Mouse (Mus musculus): ENCODE measurements around the gene Tet3. TPM values are rescaled to one million over a fixed set of nuclear protein-coding genes. Genes with fewer than 3 reads are reported as not detected.
A peak's percentile ranks its signal among the peaks of the same experiment; 100 is the strongest.

Gene Tet3
- total and polyA plus RNA-seq, 2 experiments from 2014 or later, result 30.8 to 41.9 TPM

DNA sequence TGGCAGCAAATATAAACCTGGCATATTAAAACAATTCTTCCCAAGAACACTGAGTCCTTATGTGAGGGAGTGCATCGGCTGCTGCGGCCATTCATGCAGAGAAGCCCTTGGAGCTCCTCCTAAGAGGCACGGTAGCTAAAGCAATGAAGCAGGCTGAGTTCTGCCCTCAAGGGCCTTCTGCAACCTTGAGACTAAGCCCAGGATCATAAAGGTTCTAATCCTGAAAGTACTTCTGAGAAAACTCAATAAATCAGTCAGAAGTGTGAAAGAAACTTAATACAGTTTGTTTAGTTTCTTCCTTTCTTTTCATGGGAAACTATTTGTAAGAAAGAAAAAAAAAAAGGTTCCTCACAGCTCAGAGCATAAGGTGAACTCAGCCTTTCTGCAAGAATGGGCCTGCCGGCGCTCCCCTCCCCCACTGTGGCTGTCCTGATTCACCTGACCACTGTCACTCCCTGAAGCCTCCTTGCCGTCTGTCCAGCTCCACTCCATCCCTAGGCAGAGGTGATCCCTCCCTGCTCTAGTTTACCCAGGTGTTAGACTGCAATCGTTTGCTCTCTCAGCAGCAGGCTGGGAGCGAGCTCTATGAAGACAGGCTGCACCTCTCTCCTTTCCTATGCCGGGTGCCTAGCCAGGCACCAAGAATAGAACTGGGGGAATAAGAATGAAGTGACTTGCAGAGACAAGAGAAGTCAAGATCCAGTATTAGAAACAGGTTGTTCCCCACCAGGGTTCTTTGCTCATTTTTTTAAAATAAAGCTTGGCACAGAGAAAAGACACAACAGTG, 42.8 kb upstream of the Tet3 start:
- no peak for TF ChIP-seq CTCF (IDR thresholded peaks at IDR 0.05; ENCODE audit: low read depth)
- no peak for DNase-seq (ENCODE audit: low spot score)
- H3K4me3 ChIP-seq (ENCODE audit: low read length), result no peak overlapping the region
- no peaks in the 10 kb centered on the region for H3K36me3 ChIP-seq (ENCODE audit: insufficient read depth, low read length)
- no peaks in the 10 kb centered on the region for H3K9me3 ChIP-seq (ENCODE audit: low read length)
- no peaks in the 10 kb centered on the region for H3K27me3 ChIP-seq (ENCODE audit: insufficient read depth, low read length)
- no peak for ATAC-seq
- no peak overlapping the region for H3K27ac ChIP-seq
- WGBS, result 65% methylated on average over 9 of the region's 9 CpGs
- no peak overlapping the region for H3K4me2 ChIP-seq (ENCODE audit: low read depth, low read length)
- H3K4me1 ChIP-seq (ENCODE audit: insufficient read depth, low read length), result peaks cover 6% of the 10 kb centered on the region; the same call in 1 of the 2 replicates
- H3K9ac ChIP-seq (replicated peaks; ENCODE audit: low read length), result no peak overlapping the region

DNA sequence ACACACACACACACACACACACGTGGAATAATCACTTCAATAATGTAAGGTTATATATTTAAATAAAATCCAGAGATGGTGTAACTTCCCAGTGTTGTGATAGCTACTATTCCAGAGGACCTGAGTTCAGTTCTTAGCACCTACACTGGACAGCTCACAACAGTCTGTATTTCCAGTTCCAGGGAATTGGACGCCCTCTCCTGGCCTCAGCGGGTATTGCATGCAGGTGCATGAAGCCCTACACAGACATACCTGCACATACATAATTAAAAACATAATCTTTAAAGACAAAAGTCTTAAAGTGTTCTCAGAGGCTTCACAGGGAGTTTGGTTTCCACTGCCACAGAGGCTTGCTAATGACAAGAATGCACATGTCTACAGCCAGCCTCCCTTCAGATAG, 41.6 kb upstream of the Tet3 start:
- Histone ChIP-seq H3K9me3 (ENCODE audit: low read length) (no peaks in the 10 kb centered on the region), H3K27ac (no peak overlapping the region), H3K36me3 (ENCODE audit: insufficient read depth, low read length) (no peaks in the 10 kb centered on the region), H3K27me3 (ENCODE audit: insufficient read depth, low read length) (no peaks in the 10 kb centered on the region), H3K4me1 (ENCODE audit: insufficient read depth, low read length) (peaks cover under 1% of the 10 kb centered on the region; the same call in 1 of the 2 replicates), H3K4me3 (ENCODE audit: low read length) (no peak overlapping the region), H3K4me2 (ENCODE audit: low read depth, low read length) (no peak overlapping the region), H3K9ac (replicated peaks; ENCODE audit: low read length) (no peak overlapping the region)
- WGBS, result 61% methylated on average over 3 of the region's 3 CpGs
- no peak for DNase-seq (ENCODE audit: low spot score)
- TF ChIP-seq CTCF (IDR thresholded peaks at IDR 0.05; ENCODE audit: low read depth), result peak; percentile 53
- ATAC-seq, result no peak

DNA sequence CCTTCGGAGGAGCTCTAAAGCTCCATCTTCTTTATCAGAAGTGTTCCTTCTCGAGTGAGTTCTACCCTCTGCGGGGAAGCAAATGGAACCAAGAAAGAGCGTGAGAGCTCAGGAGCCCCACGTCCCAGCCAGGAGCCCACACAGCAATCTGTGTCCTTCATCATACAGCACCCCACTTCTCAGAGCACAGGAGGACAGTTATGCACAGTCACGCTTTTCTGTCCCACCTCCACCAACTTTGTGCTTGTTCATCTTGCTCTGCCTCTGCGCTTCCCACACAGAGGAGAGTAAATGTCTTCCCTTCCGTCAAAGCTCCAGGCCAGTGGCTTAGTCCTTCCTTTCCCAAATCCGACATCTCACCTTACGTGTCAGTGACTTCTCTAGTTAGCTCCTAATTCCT, 40.2 kb upstream of the Tet3 start:
- no peaks in the 10 kb centered on the region for H3K27me3 ChIP-seq (ENCODE audit: insufficient read depth, low read length)
- 94% methylated on average over 10 of the region's 10 CpGs for WGBS
- no peak for TF ChIP-seq CTCF (IDR thresholded peaks at IDR 0.05; ENCODE audit: low read depth)
- H3K27ac ChIP-seq, result no peak overlapping the region
- H3K4me3 ChIP-seq (ENCODE audit: low read length), result no peak overlapping the region
- no peak for DNase-seq (ENCODE audit: low spot score)
- no peak for ATAC-seq
- no peak overlapping the region for H3K9ac ChIP-seq (replicated peaks; ENCODE audit: low read length)
- no peaks in the 10 kb centered on the region for H3K4me1 ChIP-seq (ENCODE audit: insufficient read depth, low read length)
- no peaks in the 10 kb centered on the region for H3K36me3 ChIP-seq (ENCODE audit: insufficient read depth, low read length)
- no peaks in the 10 kb centered on the region for H3K9me3 ChIP-seq (ENCODE audit: low read length)
- H3K4me2 ChIP-seq (ENCODE audit: low read depth, low read length), result no peak overlapping the region

DNA sequence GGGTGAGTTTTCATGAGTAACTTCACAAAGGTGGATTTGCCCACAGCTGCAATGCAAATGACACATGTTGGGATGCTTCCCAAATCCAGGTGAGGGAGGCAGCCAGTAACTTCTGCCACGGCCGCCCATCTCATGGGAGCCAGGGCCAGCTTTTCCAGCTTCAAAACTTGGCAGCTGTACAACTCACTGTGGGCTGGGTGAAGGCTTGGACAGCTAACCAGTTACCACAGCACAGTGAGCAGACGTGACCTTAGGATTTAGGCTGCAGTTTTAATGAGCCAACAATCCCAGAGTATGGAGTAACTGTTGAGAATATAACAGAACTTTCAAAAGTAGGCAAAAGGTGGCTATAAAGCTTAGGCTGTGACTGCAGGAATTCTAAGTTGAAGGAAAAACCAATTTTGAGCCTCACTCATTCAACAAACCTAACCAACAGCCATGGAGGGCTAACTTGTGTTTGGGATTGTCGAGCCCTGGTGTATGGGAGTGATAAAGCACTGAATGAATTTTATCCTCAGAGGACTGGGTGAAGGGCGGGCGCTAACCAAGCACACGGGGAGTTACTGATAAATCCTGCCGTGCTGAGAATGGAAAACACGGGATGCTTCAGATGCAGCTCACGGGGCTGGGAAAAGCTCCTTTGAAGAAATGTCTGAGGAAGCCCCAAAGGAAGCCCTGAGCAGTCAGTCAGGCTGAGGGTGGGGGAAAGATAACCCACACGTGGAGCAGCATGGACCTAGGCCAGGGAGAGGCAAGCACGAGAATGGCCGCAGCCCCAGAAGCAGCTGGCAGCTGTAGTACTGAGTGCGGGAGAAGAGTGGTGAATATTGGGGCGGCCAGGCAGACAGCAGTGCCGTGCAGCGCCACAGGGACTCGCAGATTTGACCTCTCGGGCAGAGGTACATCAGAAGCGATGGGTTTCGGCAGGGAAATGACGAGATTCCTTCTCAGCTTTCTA, 38.1 kb upstream of the Tet3 start:
- no peak for TF ChIP-seq CTCF (IDR thresholded peaks at IDR 0.05; ENCODE audit: low read depth)
- no peak overlapping the region for H3K9ac ChIP-seq (replicated peaks; ENCODE audit: low read length)
- no peak overlapping the region for H3K27ac ChIP-seq
- 62% methylated on average over 22 of the region's 22 CpGs for WGBS
- no peak overlapping the region for H3K4me2 ChIP-seq (ENCODE audit: low read depth, low read length)
- H3K36me3 ChIP-seq (ENCODE audit: insufficient read depth, low read length), result peaks cover 8% of the 10 kb centered on the region; the same call in 1 of the 2 replicates
- no peak overlapping the region for H3K4me3 ChIP-seq (ENCODE audit: low read length)
- no peaks in the 10 kb centered on the region for H3K9me3 ChIP-seq (ENCODE audit: low read length)
- peak; percentile 31 for DNase-seq (ENCODE audit: low spot score)
- ATAC-seq, result no peak
- H3K4me1 ChIP-seq (ENCODE audit: insufficient read depth, low read length), result no peaks in the 10 kb centered on the region
- no peaks in the 10 kb centered on the region for H3K27me3 ChIP-seq (ENCODE audit: insufficient read depth, low read length)

DNA sequence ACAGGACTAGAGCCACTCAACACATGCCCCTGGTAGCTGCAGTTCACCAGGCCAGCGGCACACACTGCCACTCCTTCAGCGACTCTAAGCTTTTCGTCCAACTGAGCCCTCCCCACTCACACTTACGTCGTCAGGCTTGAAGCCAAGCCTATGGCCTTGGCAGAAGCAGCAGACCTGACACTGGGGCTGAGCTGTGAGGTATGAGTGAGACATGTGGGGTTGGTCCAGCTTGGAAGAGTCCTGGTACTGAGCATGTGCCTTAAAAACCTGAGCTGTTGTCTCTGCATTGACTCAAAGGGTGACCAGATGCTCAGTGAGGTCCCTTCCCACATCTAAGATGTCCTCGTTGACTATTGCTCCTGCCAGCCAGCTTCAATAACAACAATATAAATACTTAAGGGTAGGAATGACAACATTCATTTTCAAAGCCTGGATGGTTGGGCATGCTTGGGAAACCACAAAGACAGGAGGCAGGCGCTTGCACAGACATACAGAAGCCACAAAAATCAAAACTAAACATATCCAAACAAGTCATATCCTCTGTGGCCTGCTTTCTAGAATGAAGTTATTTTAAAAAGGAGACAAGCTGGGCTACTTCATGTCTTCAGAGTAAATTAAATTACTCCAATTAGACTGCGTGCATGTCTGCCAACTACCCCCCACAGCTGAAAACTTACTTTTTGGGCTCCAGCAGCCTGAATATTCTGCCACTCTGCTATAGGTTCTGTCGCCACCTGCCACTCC, 37.3 kb upstream of the Tet3 start:
- H3K27me3 ChIP-seq (ENCODE audit: insufficient read depth, low read length), result no peaks in the 10 kb centered on the region
- no peak overlapping the region for H3K27ac ChIP-seq
- no peak overlapping the region for H3K9ac ChIP-seq (replicated peaks; ENCODE audit: low read length)
- no peaks in the 10 kb centered on the region for H3K9me3 ChIP-seq (ENCODE audit: low read length)
- no peaks in the 10 kb centered on the region for H3K4me1 ChIP-seq (ENCODE audit: insufficient read depth, low read length)
- ATAC-seq, result 0 out of 2 replicates have a peak, but pooled peaks have one; percentile 27
- TF ChIP-seq CTCF (IDR thresholded peaks at IDR 0.05; ENCODE audit: low read depth), result no peak
- H3K4me3 ChIP-seq (ENCODE audit: low read length), result no peak overlapping the region
- H3K36me3 ChIP-seq (ENCODE audit: insufficient read depth, low read length), result peaks cover 8% of the 10 kb centered on the region; the same call in 1 of the 2 replicates
- DNase-seq (ENCODE audit: low spot score), result peak; percentile 24
- H3K4me2 ChIP-seq (ENCODE audit: low read depth, low read length), result no peak overlapping the region
- 62% methylated on average over 9 of the region's 9 CpGs for WGBS

DNA sequence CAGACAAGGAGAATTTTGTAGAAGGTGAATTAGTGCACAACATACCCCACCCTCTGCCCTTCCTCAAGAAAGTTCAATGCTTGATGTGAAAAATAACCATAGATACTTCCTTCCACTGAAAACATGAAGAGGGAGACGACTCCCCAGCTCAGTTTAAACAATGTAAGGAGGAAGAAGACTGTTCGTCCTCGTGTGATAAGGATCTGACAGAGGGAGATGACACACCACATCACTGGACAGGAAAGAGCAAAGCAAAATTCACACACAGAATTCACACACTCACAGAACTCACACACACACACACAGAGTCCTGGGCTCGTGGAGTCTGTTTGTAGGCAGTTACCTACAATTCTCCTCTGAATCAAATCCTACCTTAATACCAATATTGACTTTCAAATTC, 31.7 kb upstream of the Tet3 start:
- no peak overlapping the region for H3K4me2 ChIP-seq (ENCODE audit: low read depth, low read length)
- peaks cover 31% of the 10 kb centered on the region; the same call in 1 of the 2 replicates for H3K36me3 ChIP-seq (ENCODE audit: insufficient read depth, low read length)
- no peak overlapping the region for H3K27ac ChIP-seq
- ATAC-seq (no peak), DNase-seq (ENCODE audit: low spot score) (no peak)
- 76% methylated on average over 4 of the region's 4 CpGs for WGBS
- no peak overlapping the region for H3K4me3 ChIP-seq (ENCODE audit: low read length)
- H3K27me3 ChIP-seq (ENCODE audit: insufficient read depth, low read length), result no peaks in the 10 kb centered on the region
- no peak overlapping the region for H3K9ac ChIP-seq (replicated peaks; ENCODE audit: low read length)
- H3K9me3 ChIP-seq (ENCODE audit: low read length), result no peaks in the 10 kb centered on the region
- TF ChIP-seq CTCF (IDR thresholded peaks at IDR 0.05; ENCODE audit: low read depth), result no peak
- H3K4me1 ChIP-seq (ENCODE audit: insufficient read depth, low read length), result no peaks in the 10 kb centered on the region
